Mouse (Mus musculus): ENCODE results near the gene Ssr2. TPM values are rescaled to one million over a fixed set of nuclear protein-coding genes. Genes with fewer than 3 reads are reported as not detected.

Ssr2 gene
- total and polyA plus RNA-seq, 3 experiments = 346 to 377 (median 364) TPM

DNA sequence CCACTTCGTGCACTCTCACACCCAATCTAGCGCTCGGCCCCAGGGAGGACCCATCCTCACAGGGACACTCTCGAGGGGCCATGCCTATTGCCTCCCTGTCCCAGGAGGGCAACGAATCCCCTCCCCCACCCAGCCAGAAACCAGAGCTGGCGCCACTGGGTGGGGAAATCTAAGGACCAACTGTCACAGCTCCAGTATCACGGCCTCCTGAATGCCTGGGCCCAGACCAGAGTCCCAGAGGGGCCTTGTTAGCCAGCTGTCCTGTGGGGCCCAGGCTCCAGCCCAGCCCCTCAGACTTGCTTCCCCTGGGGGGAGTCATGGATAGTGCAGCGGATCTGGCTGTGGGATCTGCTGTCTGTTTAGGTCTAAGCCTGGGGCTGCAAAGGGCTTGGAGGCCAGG lies 48.1 kb upstream of the Ssr2 start:
- no peak overlapping the region for H3K9ac ChIP-seq (ENCODE audit: insufficient read depth, low read depth)
- DNase-seq (ENCODE audit: extremely low read depth) = no peak
- no peak for TF ChIP-seq TBP (conservative IDR thresholded peaks at IDR 0.05; ENCODE audit: low read depth, low read length)
- TF ChIP-seq CTCF (conservative IDR thresholded peaks at IDR 0.05 in 1 of 2, IDR thresholded peaks at IDR 0.05 in 1 of 2; ENCODE audit: low read depth in 2 of 2, low read length in 2 of 2) = no peak
- TF ChIP-seq ZC3H11A (IDR thresholded peaks at IDR 0.05; ENCODE audit: low read depth, low read length) = no peak
- no peak for TF ChIP-seq BHLHE40 (IDR thresholded peaks at IDR 0.05; ENCODE audit: low read depth, low read length)
- TF ChIP-seq ZMIZ1 (IDR thresholded peaks at IDR 0.05; ENCODE audit: low read depth, low read length) = no peak
- TF ChIP-seq PAX5 (IDR thresholded peaks at IDR 0.05; ENCODE audit: low read length) = no peak
- no peak for TF ChIP-seq SMC3 (IDR thresholded peaks at IDR 0.05; ENCODE audit: low read depth, low read length)
- no peak for TF ChIP-seq MAFK (IDR thresholded peaks at IDR 0.05; ENCODE audit: insufficient replicate concordance, low read length)
- TF ChIP-seq USF2 (conservative IDR thresholded peaks at IDR 0.05; ENCODE audit: low read depth, low read length) = no peak
- no peak for TF ChIP-seq MAX (IDR thresholded peaks at IDR 0.05; ENCODE audit: low read length)
- no peak for TF ChIP-seq ZKSCAN1 (IDR thresholded peaks at IDR 0.05; ENCODE audit: borderline replicate concordance, low read depth, low read length)
- no peak overlapping the region for H3K4me3 ChIP-seq (replicated peaks in 1 of 3; ENCODE audit: low read depth in 2 of 3, low read length in 2 of 3, poor library complexity in 1 of 3)
- no peaks in the 10 kb centered on the region for H3K9me3 ChIP-seq (replicated peaks; ENCODE audit: low read length)
- dilution Hi-C loops (cut with MboI; ENCODE audit: extremely low pct_ligation_motif_present, extremely low pct_unique_long_range_greater_than_20kb, low sequenced_read_pairs) = no loop called here
- H3K4me1 ChIP-seq (ENCODE audit: control insufficient read depth in 1 of 2, insufficient read depth in 2 of 2) = peaks cover 18 to 33% of the 10 kb centered on the region in 2 experiments
- peaks cover 9 to 41% of the 10 kb centered on the region in 2 experiments for H3K36me3 ChIP-seq (replicated peaks in 1 of 2; ENCODE audit: control insufficient read depth in 1 of 2, insufficient read depth in 1 of 2, low read length in 1 of 2)
- in situ Hi-C loops (cut with MboI; ENCODE audit: low pct_ligation_motif_present, low pct_unique_long_range_greater_than_20kb, low sequenced_read_pairs) = no loop called here
- H3K79me2 ChIP-seq (replicated peaks; ENCODE audit: control insufficient read depth, extremely low read depth, insufficient read depth, poor library complexity, severe bottlenecking) = no peaks in the 10 kb centered on the region
- H3K27ac ChIP-seq (ENCODE audit: insufficient read depth, low read depth) = no peak overlapping the region
- H3K4me2 ChIP-seq (ENCODE audit: insufficient read depth, low read depth, poor library complexity, severe bottlenecking) = no peak overlapping the region
- peaks cover under 1% of the 10 kb centered on the region for H3K27me3 ChIP-seq (replicated peaks)

DNA sequence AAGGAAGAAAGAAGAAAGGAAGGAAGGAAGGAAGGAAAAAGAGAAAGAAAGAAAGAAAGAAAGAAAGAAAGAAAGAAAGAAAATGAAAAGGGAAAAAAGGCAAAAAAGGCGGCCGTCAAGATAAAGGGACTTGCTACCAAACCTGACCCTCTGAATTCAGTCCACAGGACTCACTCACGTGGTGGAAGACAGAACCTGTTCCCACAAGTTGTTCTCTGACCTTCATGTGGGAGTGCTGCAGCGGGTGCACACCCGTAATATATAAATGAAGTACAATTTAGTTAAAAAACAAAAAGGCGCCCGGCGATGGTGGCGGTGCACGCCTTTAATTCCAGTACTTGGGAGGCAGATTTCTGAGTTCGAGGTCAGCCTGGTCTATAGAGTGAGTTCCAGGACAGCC lies 47.0 kb upstream of the Ssr2 start:
- Histone ChIP-seq H3K27ac (ENCODE audit: insufficient read depth, low read depth) (no peak overlapping the region), H3K9me3 (replicated peaks; ENCODE audit: low read length) (no peaks in the 10 kb centered on the region), H3K9ac (ENCODE audit: insufficient read depth, low read depth) (no peak overlapping the region), H3K4me1 (ENCODE audit: control insufficient read depth in 1 of 2, insufficient read depth in 2 of 2) (peaks cover 20 to 41% of the 10 kb centered on the region in 2 experiments), H3K4me2 (ENCODE audit: insufficient read depth, low read depth, poor library complexity, severe bottlenecking) (no peak overlapping the region), H3K4me3 (replicated peaks in 1 of 3; ENCODE audit: low read depth in 2 of 3, low read length in 2 of 3, poor library complexity in 1 of 3) (no peak overlapping the region), H3K36me3 (replicated peaks in 1 of 2; ENCODE audit: control insufficient read depth in 1 of 2, insufficient read depth in 1 of 2, low read length in 1 of 2) (peaks cover 8 to 32% of the 10 kb centered on the region in 2 experiments), H3K79me2 (replicated peaks; ENCODE audit: control insufficient read depth, extremely low read depth, insufficient read depth, poor library complexity, severe bottlenecking) (no peaks in the 10 kb centered on the region), H3K27me3 (replicated peaks) (peaks cover 9% of the 10 kb centered on the region)
- dilution Hi-C loops (cut with MboI; ENCODE audit: extremely low pct_ligation_motif_present, extremely low pct_unique_long_range_greater_than_20kb, low sequenced_read_pairs) (no loop called here), in situ Hi-C loops (cut with MboI; ENCODE audit: low pct_ligation_motif_present, low pct_unique_long_range_greater_than_20kb, low sequenced_read_pairs) (no loop called here)
- DNase-seq (ENCODE audit: extremely low read depth) = no peak
- TF ChIP-seq JUN (IDR thresholded peaks at IDR 0.05; ENCODE audit: insufficient read depth, low read depth, low read length) (no peak), E2F4 (IDR thresholded peaks at IDR 0.05; ENCODE audit: insufficient replicate concordance, low read depth, low read length) (no peak), KAT2A (IDR thresholded peaks at IDR 0.05; ENCODE audit: insufficient replicate concordance, low read length) (no peak), CHD2 (IDR thresholded peaks at IDR 0.05; ENCODE audit: low read length) (no peak), NRF1 (IDR thresholded peaks at IDR 0.05; ENCODE audit: low read depth, low read length) (no peak), ZMIZ1 (IDR thresholded peaks at IDR 0.05; ENCODE audit: low read depth, low read length) (no peak), USF2 (conservative IDR thresholded peaks at IDR 0.05; ENCODE audit: low read depth, low read length) (no peak), ETS1 (conservative IDR thresholded peaks at IDR 0.05; ENCODE audit: low read depth, low read length) (no peak), TBP (conservative IDR thresholded peaks at IDR 0.05; ENCODE audit: low read depth, low read length) (no peak), MEF2A (IDR thresholded peaks at IDR 0.05; ENCODE audit: borderline replicate concordance, low read depth, low read length) (no peak), EP300 (IDR thresholded peaks at IDR 0.05; ENCODE audit: low read length) (no peak), CTCF (conservative IDR thresholded peaks at IDR 0.05 in 1 of 2, IDR thresholded peaks at IDR 0.05 in 1 of 2; ENCODE audit: low read depth in 2 of 2, low read length in 2 of 2) (no peak), PAX5 (IDR thresholded peaks at IDR 0.05; ENCODE audit: low read length) (no peak)

All from CH12.LX (cell line).